Mouse (Mus musculus): ENCODE results near the gene Pyy.

GRCm38 (mm10) chr11:102140508-102140907 is 32.9 kb upstream of the Pyy start:
- TF ChIP-seq CTCF (IDR thresholded peaks at IDR 0.05; ENCODE audit: control insufficient read depth, insufficient read depth, insufficient replicate concordance, low read depth, low read length): no peak; the same call in 1 of the 2 replicates
- TF ChIP-seq POLR2A (IDR thresholded peaks at IDR 0.05; ENCODE audit: control insufficient read depth, low read depth, low read length): no peak

Data from testis, adult 2 months (tissue).